Mouse (Mus musculus): Measurements from ENCODE around the gene Iqschfp.

DNA sequence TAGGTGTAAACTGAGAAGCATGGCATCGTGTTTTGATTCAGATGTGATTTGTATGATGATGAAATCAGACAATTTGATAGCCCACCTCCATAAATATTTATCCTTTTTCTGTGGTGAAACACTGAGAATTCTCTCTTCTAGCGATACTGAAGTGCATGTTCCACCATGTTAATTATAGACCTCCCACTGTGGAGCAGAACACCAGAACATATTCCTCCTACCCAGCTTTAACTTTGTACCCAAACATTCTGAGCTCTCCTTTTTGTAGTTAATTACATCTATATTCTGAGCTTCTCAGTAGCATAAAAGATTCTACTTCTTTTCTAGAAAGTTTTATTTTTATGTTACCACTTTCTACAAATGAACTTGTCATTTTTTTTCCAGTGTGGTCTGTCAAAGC is 16.6 kb downstream of the Iqschfp start:
- TF ChIP-seq EP300 (IDR thresholded peaks at IDR 0.05) (no peak), CTCF (IDR thresholded peaks at IDR 0.05) (no peak)

Measured in lung, postnatal 0 days (tissue).